Mouse (Mus musculus) ovary, postnatal 14 days (tissue): ENCODE data around the gene Spdye4a.
"Not testable (repeated sequence)": the region's sequence is repeated elsewhere in the genome, so short reads cannot be mapped to it uniquely, and the experiment has no call there.

ENCODE experiments used
- DNase-seq: peaks from one replicate; pipeline ENCODE4 v3.0.0; 2022; ENCODE audit warnings: low spot score

The Spdye4a gene

GRCm38 (mm10) chr5:143235028-143235693, 8.5 kb upstream of the Spdye4a start, which contains the start of gene Zfp12:
Gene Zfp12, plus strand, starts transcription at chr5:143235163.
- DNase-seq: peak; percentile 80

- no peak for DNase-seq
Measured at GRCm38 (mm10) chr5:143222287-143222686, 4.4 kb downstream of the Spdye4a start.

- no peak for DNase-seq
Measured at GRCm38 (mm10) chr5:143220996-143221395, 5.7 kb downstream of the Spdye4a start.

DNA sequence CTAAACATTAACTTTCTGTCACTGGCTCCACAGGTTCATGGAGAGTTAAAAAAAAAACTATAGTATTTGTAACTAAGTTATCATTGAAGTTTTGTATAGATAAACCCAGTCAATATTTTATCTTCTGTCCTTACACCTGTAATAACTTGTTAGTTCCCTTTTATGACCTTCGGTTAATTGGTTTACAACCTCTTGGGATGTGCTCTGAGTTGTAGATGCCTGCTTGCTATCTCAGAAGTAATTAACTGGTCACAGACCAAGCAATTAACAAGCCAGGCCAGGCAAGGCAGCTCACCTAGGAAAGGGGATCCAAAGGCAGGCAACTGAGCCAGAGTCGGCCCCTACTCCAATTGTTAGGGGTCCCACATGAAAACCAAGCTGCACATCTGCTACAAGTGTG, 12.9 kb downstream of the Spdye4a start:
- no peak for DNase-seq

DNA sequence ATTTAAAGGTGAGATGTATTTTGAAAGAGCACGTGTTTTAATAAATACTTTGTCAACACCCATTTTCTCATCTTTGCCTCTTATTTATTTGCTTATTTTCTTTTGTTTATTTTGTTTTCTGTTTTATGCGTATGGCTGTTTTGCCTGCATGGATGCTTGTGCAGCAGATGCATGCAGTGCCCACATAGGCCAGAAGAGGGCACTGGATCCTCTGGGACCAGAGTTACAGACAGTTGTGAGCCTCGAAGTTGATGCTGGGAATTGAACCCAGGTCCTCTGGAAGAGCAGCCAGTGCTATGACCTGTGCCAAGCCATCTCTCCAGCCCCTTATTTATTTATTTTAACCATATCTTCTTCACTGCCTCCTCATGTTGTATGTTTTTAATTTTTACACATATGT, 21.7 kb downstream of the Spdye4a start:
- no peak for DNase-seq

- no peak for DNase-seq
Measured at GRCm38 (mm10) chr5:143196506-143196905, 30.2 kb downstream of the Spdye4a start.

DNA sequence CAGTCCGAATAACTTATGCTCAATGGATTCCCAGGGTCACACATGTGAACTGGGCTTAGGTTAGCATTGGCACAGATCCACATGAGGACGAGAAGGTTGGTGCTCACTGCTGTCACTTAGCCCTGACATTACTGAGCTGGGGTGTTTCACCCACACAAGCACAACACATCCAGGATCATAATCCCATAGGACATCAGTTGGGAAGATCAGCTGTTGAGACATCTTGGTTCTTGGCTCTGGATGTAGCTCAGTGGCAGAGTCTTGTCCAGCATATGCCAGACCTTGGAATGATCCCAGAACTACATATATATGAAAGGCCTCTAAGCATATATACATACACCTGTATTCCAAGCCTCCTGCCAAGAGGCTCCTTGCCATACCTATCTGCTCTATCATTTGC, 31.5 kb downstream of the Spdye4a start:
- DNase-seq: no peak

DNA sequence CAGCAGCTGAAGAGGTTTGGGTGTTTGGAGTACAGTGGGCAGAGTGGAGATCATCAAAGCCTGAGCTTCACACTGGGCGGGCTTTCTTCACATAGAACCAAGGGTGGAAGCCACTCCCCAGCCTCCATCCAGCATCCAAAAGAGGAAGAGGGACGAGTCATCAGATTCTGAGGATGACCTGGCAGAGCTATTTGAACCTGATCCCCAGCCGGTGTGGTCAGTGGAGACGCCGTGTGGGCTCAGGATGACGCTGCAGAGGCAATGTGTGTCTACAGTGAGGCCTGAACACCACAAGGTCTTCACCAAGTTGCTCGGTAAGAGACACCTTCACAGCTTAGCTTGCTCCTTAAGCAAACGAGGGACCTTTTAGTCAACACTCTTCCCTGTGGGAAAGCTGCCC, 31.9 kb downstream of the Spdye4a start:
- not testable (repeated sequence) for DNase-seq

DNA sequence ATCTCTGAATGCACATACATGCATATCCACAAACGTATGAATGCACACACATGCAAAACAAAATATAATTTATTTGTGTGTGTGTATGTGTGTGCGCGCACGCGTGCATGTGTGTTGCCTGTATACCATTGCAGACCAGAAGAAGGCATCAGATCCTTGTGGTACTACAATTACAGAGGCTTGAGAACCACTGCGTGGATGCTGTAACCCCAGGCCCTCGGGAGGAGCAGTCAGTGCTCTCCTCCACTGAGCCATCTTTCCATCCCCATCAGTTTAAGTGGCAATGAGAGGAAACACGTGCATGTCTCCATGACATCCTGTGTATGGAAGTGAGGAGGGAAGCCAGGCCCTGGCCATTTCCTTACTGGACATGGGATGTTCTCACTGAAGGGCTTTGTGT, 33.9 kb downstream of the Spdye4a start:
- DNase-seq: no peak

DNA sequence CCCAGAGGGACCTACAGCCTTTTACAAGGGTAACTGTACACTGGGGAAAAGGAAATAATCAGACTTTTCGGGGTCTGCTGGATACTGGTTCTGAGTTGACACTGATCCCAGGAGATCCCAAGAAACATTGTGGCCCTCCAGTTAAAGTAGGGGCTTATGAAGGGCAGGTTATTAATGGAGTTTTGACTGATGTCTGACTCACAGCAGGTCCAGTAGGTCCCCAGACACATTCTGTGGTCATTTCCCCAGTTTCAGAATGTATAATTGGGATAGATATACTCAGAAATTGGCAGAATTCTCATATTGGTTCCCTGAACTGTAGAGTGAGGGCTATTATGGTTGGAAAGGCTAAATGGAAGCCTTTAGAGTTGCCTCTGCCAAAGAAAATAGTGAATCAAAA, 38.7 kb downstream of the Spdye4a start:
- not testable (repeated sequence) for DNase-seq

DNA sequence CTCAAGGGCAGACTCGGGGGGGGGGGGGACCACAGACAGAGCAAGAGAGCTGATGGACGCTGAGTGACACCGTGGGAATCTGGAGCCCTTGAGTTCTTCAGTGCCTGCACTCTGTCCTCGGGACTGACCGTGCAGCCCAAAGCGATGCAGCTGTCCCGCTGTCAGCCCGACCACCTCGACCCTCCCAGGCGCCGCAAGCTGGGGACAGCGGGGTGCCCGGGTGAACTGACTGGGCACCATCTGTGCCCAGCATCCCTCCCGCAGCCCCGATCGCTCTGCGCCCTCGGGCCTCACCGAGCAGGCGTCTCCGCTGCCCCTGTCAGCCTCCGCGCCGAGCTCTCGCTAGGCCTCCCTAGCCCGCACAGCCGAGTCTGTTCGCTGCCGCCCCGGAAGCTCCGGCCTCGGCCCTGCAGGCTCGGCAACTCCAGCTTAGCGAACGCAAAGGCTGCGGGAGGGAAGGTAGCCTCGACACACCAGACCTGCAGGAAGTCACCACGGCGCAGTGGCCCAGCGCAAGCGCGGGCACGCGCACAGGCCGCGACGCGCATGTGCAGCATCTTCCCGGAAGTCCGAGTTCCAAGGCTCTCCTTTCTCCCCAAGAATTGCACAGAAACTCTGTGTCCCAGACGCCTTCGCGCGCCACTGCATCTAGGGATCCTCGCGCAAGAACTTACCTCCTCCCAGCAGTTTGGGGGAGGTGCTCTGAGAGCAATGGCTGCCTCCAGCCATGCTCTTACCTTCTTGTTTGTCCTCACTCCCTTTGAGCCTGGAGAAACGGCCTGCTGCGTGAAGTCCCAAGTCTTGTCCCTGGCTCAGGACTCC, 46.2 kb downstream of the Spdye4a start, which contains the start of the genes Rbak and Spdye4b:
Gene Rbak, minus strand, starts transcription at position 521 of the 822 bp plus-strand sequence.
Gene Spdye4b, plus strand, starts transcription at position 763 of the 822 bp plus-strand sequence.
- peak; percentile 79 for DNase-seq

GRCm38 (mm10) chr5:143179179-143179578, 47.5 kb downstream of the Spdye4a start:
- no peak for DNase-seq

DNA sequence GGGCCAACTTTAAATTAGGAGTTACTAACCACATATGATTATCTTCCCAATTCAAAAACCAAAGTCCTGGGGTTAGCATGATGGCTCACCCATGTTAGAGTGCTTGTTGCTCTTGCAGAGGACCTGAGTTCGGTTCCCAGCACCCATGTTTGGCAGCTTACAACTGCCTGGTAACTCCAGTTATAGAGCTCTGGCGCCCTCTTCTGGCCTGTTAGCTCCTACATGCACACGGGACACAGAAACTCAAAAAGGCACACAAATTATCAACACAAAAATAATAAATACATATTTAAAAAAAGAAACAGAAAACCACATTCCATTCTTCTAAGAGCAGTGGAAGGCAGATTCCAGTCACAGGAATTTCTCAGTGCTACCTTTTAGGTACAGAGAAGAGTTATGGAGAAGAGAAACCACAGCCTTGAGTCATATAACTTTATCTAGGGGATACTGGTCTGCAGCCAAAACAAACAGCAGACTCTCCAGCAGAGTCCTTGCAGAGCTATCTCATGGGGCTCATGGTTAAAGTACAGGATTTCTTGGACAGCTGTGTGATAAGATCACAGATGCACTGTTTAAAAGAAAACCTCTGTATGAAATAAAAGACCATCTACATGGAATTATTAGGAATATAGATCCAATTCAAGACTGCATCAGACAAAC, 49.0 kb downstream of the Spdye4a start:
- DNase-seq: no peak

DNA sequence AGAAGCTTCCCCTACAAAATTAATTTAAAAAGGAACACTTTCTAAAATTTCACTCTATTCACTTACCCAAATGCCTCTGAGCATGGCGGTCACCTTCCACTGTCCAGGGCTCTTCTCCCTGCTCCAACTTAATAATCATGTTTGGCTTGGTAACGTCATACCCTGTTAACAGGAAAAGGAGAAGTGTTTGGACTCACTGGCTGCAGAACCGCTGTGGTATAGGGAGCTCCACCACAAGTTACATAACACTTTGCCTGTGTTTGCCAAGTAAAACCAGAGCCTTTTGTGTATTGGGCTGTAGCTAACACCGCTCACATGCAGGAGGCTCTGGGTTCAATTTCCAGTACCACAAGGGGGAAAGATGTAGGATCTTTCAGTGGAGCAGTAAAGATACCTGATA, 50.7 kb downstream of the Spdye4a start:
- no peak for DNase-seq
